Mouse (Mus musculus) heart, embryonic 16.5 days (tissue): ENCODE measurements around the gene Xlr3b. TPM values are rescaled to one million over a fixed set of nuclear protein-coding genes. Genes with fewer than 3 reads are reported as not detected.
A peak's percentile ranks its signal among the peaks of the same experiment; 100 is the strongest.
"Not testable (repeated sequence)": the region's sequence is repeated elsewhere in the genome, so short reads cannot be mapped to it uniquely, and the experiment has no call there.

ENCODE experiments used
- ATAC-seq: fragments of 200-750 bp; cut with Nextera tagmentation; replicated peaks from 2 replicates; pipeline ENCODE4 v1.8.0; 2017; ENCODE audit warnings: moderate number of reproducible peaks; ENCODE audit not compliant: insufficient read depth, low FRiP score; ENCODE audit errors: extremely low read depth
- H3K27ac ChIP-seq: fragments of 300-500 bp; sonication (generic); 2 replicates; pipeline ENCODE4 v1.5.1; 2014; ENCODE audit warnings: mild to moderate bottlenecking, low read length, control low read depth, moderate library complexity
- H3K27me3 ChIP-seq: fragments of 300-500 bp; sonication (generic); 2 replicates; pipeline ENCODE4 v1.6.1; 2014; ENCODE audit warnings: low read length, mixed read lengths; ENCODE audit not compliant: control insufficient read depth, insufficient read depth
- H3K36me3 ChIP-seq: fragments of 300-500 bp; sonication (generic); 2 replicates; pipeline ENCODE4 v1.6.1; 2014; ENCODE audit not compliant: control insufficient read depth, insufficient read depth
- H3K4me1 ChIP-seq: fragments of 300-500 bp; sonication (generic); 2 replicates; pipeline ENCODE4 v1.6.1; 2014; ENCODE audit warnings: low read length, mixed read lengths; ENCODE audit not compliant: control insufficient read depth, insufficient read depth
- H3K4me2 ChIP-seq: fragments of 300-500 bp; sonication (generic); 2 replicates; pipeline ENCODE4 v1.6.1; 2014; ENCODE audit warnings: low read depth, mild to moderate bottlenecking, control low read depth, low read length
- H3K4me3 ChIP-seq: fragments of 300-500 bp; sonication (generic); 2 replicates; pipeline ENCODE4 v1.5.1; 2014; ENCODE audit warnings: mild to moderate bottlenecking, control low read depth, low read length
- H3K9ac ChIP-seq: fragments of 300-500 bp; sonication (generic); 2 replicates; pipeline ENCODE4 v1.6.1; 2014; ENCODE audit warnings: low read length, control low read depth
- H3K9me3 ChIP-seq: fragments of 300-500 bp; sonication (generic); replicated peaks from 2 replicates; pipeline ENCODE4 v1.6.1; 2016; ENCODE audit warnings: low read length; ENCODE audit not compliant: control insufficient read depth
- WGBS: fragments of 180-500 bp; shearing (Covaris S2); extraction: QIAGEN DNeasy Blood & Tissue Kit; methylation state at CpG from one replicate; pipeline ENCODE4 v1.1.7; 2014; 5-methylcytosine and 5-hydroxymethylcytosine counted together
- polyA plus RNA-seq: library from polyadenylated mRNA; unstranded; fragments of >200 nt; fragmentation: Nextera tagmentation; extraction: Ambion mirVana; gene quantifications from 2 replicates; pipeline ENCODE4 v1.2.1, GENCODE M21; 2015

Xlr3b gene
- polyA plus RNA-seq, 1 experiment from 2014 or later: 6.3 TPM

DNA sequence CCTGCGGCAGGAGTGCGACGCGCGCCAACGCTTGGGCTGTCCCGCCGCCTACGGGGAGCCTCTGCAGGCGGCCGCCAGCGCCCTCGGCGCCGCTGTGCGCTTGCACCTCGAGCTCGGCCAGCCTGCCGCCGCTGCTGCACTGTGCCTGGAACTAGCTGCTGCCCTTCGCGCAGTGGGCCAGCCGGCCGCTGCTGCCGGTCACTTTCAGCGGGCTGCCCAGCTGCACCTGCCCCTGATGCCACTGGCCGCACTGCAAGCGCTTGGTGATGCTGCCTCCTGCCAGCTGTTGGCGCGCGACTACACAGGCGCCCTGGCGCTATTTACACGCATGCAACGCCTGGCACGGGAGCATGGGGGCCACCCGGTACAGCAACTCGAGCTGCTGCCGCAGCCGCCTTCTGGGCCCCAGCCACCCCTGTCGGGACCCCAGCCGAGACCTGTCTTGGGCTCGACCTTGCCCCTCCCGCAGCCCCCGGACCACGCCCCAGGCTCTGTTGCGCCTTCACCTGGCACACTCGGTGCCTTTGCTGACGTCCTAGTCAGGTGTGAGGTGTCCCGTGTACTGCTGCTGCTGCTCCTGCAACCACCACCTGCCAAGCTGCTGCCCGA is 36.7 kb downstream of the Xlr3b start:
- peak; percentile 63 for ATAC-seq
- Histone ChIP-seq H3K27me3 (no peaks in the 10 kb centered on the region), H3K4me3 (peak overlapping the region; percentile 71), H3K4me2 (peak overlapping the region; percentile 64), H3K27ac (peak overlapping the region; percentile 93), H3K4me1 (peaks cover 5% of the 10 kb centered on the region; the same call in 1 of the 2 replicates), H3K9ac (peak overlapping the region; percentile 78), H3K36me3 (no peaks in the 10 kb centered on the region), H3K9me3 (no peaks in the 10 kb centered on the region)
- WGBS: 9% methylated on average over 47 of the region's 51 CpGs

GRCm38 (mm10) chrX:73229288-73229687 is 37.3 kb downstream of the Xlr3b start:
- H3K4me3 ChIP-seq: peak overlapping the region; percentile 71
- H3K27ac ChIP-seq: no peak overlapping the region; the same call in 1 of the 2 replicates
- peaks cover 5% of the 10 kb centered on the region; the same call in 1 of the 2 replicates for H3K4me1 ChIP-seq
- no peaks in the 10 kb centered on the region for H3K9me3 ChIP-seq
- H3K36me3 ChIP-seq: no peaks in the 10 kb centered on the region
- H3K9ac ChIP-seq: peak overlapping the region; percentile 78
- 31% methylated on average over 3 of the region's 3 CpGs for WGBS
- no peaks in the 10 kb centered on the region for H3K27me3 ChIP-seq
- H3K4me2 ChIP-seq: peak overlapping the region; percentile 64
- ATAC-seq: no peak

DNA sequence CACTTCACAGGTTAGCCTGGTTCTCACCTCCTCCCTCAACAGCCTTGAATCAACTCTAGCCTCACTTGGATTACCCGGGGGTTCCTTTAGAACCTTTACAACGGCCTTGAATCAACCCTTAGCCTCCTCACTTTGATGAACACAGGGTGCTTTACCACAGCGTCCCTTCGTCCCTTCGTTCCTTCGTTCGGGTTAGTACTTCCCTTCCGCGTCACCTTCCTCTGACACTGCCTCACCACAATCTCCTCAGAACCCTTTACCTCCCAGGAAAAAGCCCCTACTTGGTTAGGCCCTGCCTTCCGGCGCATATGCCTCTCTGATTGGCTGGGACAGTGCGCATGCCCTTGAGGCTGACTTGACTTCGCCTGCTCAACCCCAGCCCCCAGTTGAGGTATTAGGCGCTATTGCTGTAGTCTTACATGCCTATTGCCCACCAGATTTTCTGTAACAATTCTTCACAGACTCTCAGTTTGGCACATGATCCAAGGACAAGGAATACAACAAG is 50.9 kb downstream of the Xlr3b start, which contains the start of gene Xlr4c:
Xlr4c (minus strand) TSS at position 310 of the 505 bp plus-strand sequence.
- not testable (repeated sequence) for H3K4me2 ChIP-seq, H3K36me3 ChIP-seq, H3K27ac ChIP-seq, H3K27me3 ChIP-seq, H3K9me3 ChIP-seq, H3K4me3 ChIP-seq, H3K9ac ChIP-seq, ATAC-seq, H3K4me1 ChIP-seq
- WGBS: 73% methylated on average over 14 of the region's 14 CpGs

Other genes starting within 250 kb of the Xlr3b start
- 3.3 and 3.6 TPM in 2 replicates for gene Zfp185, start 204.9 kb upstream of the Xlr3b start, polyA plus RNA-seq
- not detected in 2 replicates for gene Pnma5, start 155.1 kb upstream of the Xlr3b start, polyA plus RNA-seq
- gene Pnma3, start 127.4 kb upstream of the Xlr3b start, polyA plus RNA-seq: not detected in 2 replicates
- gene Xlr4a, start 109.7 kb upstream of the Xlr3b start, polyA plus RNA-seq: 2.6 and 4.3 TPM in 2 replicates
- 1.0 and 1.8 TPM in 2 replicates for gene Xlr3a, start 95.1 kb upstream of the Xlr3b start, polyA plus RNA-seq
- gene Gm14685, start 75.2 kb upstream of the Xlr3b start, polyA plus RNA-seq: 0.05 and 0.11 TPM in 2 replicates
- gene Xlr5b, start 43.4 kb upstream of the Xlr3b start, polyA plus RNA-seq: not detected in 2 replicates
- not detected in 2 replicates for gene DXBay18, start 42.8 kb upstream of the Xlr3b start, polyA plus RNA-seq
- gene Spin2d, start 15.2 kb upstream of the Xlr3b start, polyA plus RNA-seq: not detected in 2 replicates
- 2.4 and 4.1 TPM in 2 replicates for gene Xlr4b, start 22.1 kb downstream of the Xlr3b start, polyA plus RNA-seq
- 11.8 and 11.9 TPM in 2 replicates for gene F8a, start 36.1 kb downstream of the Xlr3b start, polyA plus RNA-seq
- gene Xlr4c, start 50.9 kb downstream of the Xlr3b start, polyA plus RNA-seq: 0.39 and 1.8 TPM in 2 replicates
- gene Xlr3c, start 73.2 kb downstream of the Xlr3b start, polyA plus RNA-seq: not detected in 2 replicates
- gene Xlr5a, start 100.8 kb downstream of the Xlr3b start, polyA plus RNA-seq: not detected in 2 replicates
- gene Xlr5c, start 100.8 kb downstream of the Xlr3b start, polyA plus RNA-seq: not detected in 2 replicates
- gene Gm45015, start 144.6 kb downstream of the Xlr3b start, polyA plus RNA-seq: not detected in 2 replicates
- gene Zfp275, start 150.4 kb downstream of the Xlr3b start, polyA plus RNA-seq: 8.4 and 10.0 TPM in 2 replicates
- gene Gm18336, start 206.5 kb downstream of the Xlr3b start, polyA plus RNA-seq: not detected in 2 replicates
- not detected in 2 replicates for gene Zfp92, start 218.9 kb downstream of the Xlr3b start, polyA plus RNA-seq
- gene Trex2, start 243.1 kb downstream of the Xlr3b start, polyA plus RNA-seq: not detected in 2 replicates